25 mouse cellular contexts compared by ENCODE assay signal in the genomic region with DNA sequence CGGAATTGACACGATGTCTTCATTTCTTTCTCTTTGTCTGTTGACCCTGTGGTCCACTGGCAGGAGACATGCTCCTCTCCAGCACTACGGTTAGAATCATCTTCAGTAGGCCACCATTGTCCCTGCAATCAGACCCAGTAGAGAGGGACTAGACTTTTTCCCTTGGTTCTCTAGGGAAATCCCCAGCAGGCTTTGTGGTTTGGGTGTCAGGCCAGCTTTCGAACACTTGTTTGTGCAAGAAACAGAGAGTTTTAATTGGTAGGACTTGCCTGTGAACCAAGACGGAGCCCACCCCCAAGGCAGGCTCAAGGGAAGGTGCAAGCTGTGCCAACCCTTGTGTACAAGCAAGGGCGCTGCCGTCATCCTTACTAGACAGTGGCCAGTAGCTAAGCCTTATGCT.
DNase-seq lines count a peak whose midpoint lies in the region; ATAC-seq and TF ChIP-seq lines count a peak whose summit lies in the region.
"Had no signal": no experiment of that assay in that cellular context is flagged by ENCODE, and none has a peak within 500 bp of the region (broad histone marks: within the 10 kb centered on the region; RNA-seq: fewer than 3 reads in every experiment).

No protein-coding gene starts in this region.

- no peaks in the 10 kb centered on the region for H3K27me3 ChIP-seq in CH12.LX (replicated peaks)
- no peaks in the 10 kb centered on the region for H3K27me3 ChIP-seq in splenic B cell, adult 2 months (ENCODE audit: control insufficient read depth, insufficient read depth, low read length, poor library complexity, severe bottlenecking)
- H3K27me3 ChIP-seq in hindbrain, embryonic 13.5 days, result peaks cover 39% of the 10 kb centered on the region
- H3K27me3 ChIP-seq: Patski had no signal

- no peaks in the 10 kb centered on the region for H3K9me3 ChIP-seq in CH12.LX (replicated peaks; ENCODE audit: low read length)
- H3K9me3 ChIP-seq in hindbrain, embryonic 13.5 days, result no peaks in the 10 kb centered on the region
- H3K9me3 ChIP-seq: forebrain, embryonic 10.5 days; forebrain, embryonic 13.5 days; G1E; hindbrain, embryonic 10.5 days had no signal

- TF ChIP-seq POLR2A in CH12.LX (IDR thresholded peaks at IDR 0.05; ENCODE audit: low read depth, low read length), result no peak

- no peaks in the 10 kb centered on the region for H3K79me2 ChIP-seq in CH12.LX (replicated peaks; ENCODE audit: control insufficient read depth, extremely low read depth, insufficient read depth, poor library complexity, severe bottlenecking)

- in situ Hi-C loops in CH12.LX (cut with MboI; ENCODE audit: low pct_ligation_motif_present, low pct_unique_long_range_greater_than_20kb, low sequenced_read_pairs), result no loop called here

- no peak overlapping the region for H3K4me3 ChIP-seq in CH12.LX (replicated peaks in 1 of 3; ENCODE audit: low read depth in 2 of 3, low read length in 2 of 3, poor library complexity in 1 of 3)
- H3K4me3 ChIP-seq in hindbrain, embryonic 13.5 days, result no peak overlapping the region
- H3K4me3 ChIP-seq: forebrain, embryonic 10.5 days; forebrain, embryonic 13.5 days; heart, adult 2 months; hindbrain, embryonic 10.5 days had no signal

- TF ChIP-seq RAD21 in CH12.LX (IDR thresholded peaks at IDR 0.05; ENCODE audit: low read depth, low read length), result no peak

- TF ChIP-seq CTCF in CH12.LX (conservative IDR thresholded peaks at IDR 0.05 in 1 of 2, IDR thresholded peaks at IDR 0.05 in 1 of 2; ENCODE audit: low read depth in 2 of 2, low read length in 2 of 2), result no peak

- 94% methylated on average over 7 of the region's 7 CpGs for WGBS in hindbrain, embryonic 13.5 days

- peak; percentile 26 for DNase-seq in 3134 (ENCODE audit: extremely low read depth, insufficient read length, low spot score)
- peak; percentile 73 for DNase-seq in CH12.LX (ENCODE audit: extremely low read depth)
- DNase-seq in induced T-regulatory cell, adult 2 months (ENCODE audit: low read depth), result peak; percentile 8
- DNase-seq in splenic B cell, adult 2 months (ENCODE audit: low read depth, low spot score), result peak; percentile 24
- DNase-seq in layer of hippocampus, postnatal 36 days, result no peak
- no peak for DNase-seq in cerebellum, adult 9-10 months
- DNase-seq: adrenal gland, postnatal 10 days; adrenal gland, postnatal 36 days; cerebellum, adult 18-20 months; cerebellum, adult 9-11 months; cerebellum, postnatal 25 days; gastrocnemius, postnatal 25 days; heart, adult 2 months; heart, postnatal 36 days had no signal

- dilution Hi-C loops in CH12.LX (cut with MboI; ENCODE audit: extremely low pct_ligation_motif_present, extremely low pct_unique_long_range_greater_than_20kb, low sequenced_read_pairs), result no loop called here

- no peak overlapping the region for H3K27ac ChIP-seq in CH12.LX (ENCODE audit: insufficient read depth, low read depth)
- H3K27ac ChIP-seq in hindbrain, embryonic 13.5 days, result no peak overlapping the region
- H3K27ac ChIP-seq: forebrain, embryonic 10.5 days; forebrain, embryonic 13.5 days; heart, adult 2 months; hindbrain, embryonic 10.5 days; hindbrain, embryonic 14.5 days; hindbrain, postnatal 0 days had no signal

- no peak overlapping the region for H3K9ac ChIP-seq in CH12.LX (ENCODE audit: insufficient read depth, low read depth)
- no peak overlapping the region for H3K9ac ChIP-seq in hindbrain, embryonic 13.5 days
- H3K9ac ChIP-seq: forebrain, embryonic 13.5 days; hindbrain, embryonic 14.5 days had no signal

- ATAC-seq in hindbrain, embryonic 13.5 days (ENCODE audit: low FRiP score), result no peak
- ATAC-seq: forebrain, embryonic 13.5 days; forebrain, embryonic 16.5 days; hindbrain, postnatal 0 days; intestine, postnatal 0 days; Patski had no signal

- H3K4me1 ChIP-seq in CH12.LX (ENCODE audit: control insufficient read depth in 1 of 2, insufficient read depth in 2 of 2), result peaks cover 8 to 21% of the 10 kb centered on the region in 2 experiments
- peaks cover 35% of the 10 kb centered on the region for H3K4me1 ChIP-seq in hindbrain, embryonic 13.5 days (replicated peaks)

- 0 out of 2 replicates have a peak overlapping the region, but pooled peaks have one; percentile 30 for H3K4me2 ChIP-seq in CH12.LX (ENCODE audit: insufficient read depth, low read depth, poor library complexity, severe bottlenecking)
- H3K4me2 ChIP-seq in hindbrain, embryonic 13.5 days, result no peak overlapping the region
- H3K4me2 ChIP-seq: forebrain, embryonic 13.5 days; heart, embryonic 11.5 days; hindbrain, embryonic 14.5 days had no signal

- TF ChIP-seq EP300 in CH12.LX (IDR thresholded peaks at IDR 0.05; ENCODE audit: low read length), result peak; percentile 36

- H3K36me3 ChIP-seq in CH12.LX (replicated peaks in 1 of 2; ENCODE audit: control insufficient read depth in 1 of 2, insufficient read depth in 1 of 2, low read length in 1 of 2), result peaks cover 0 to 23% of the 10 kb centered on the region in 2 experiments
- no peaks in the 10 kb centered on the region for H3K36me3 ChIP-seq in splenic B cell, adult 2 months (ENCODE audit: control insufficient read depth, insufficient read depth, low read length, poor library complexity, severe bottlenecking)
- H3K36me3 ChIP-seq in hindbrain, embryonic 13.5 days, result no peaks in the 10 kb centered on the region
- H3K36me3 ChIP-seq: forebrain, embryonic 10.5 days; hindbrain, embryonic 10.5 days had no signal

TF ChIP-seq in CH12.LX, 34 proteins besides CTCF, POLR2A, EP300 and RAD21:
- TF ChIP-seq GABPA (IDR thresholded peaks at IDR 0.05; ENCODE audit: insufficient replicate concordance, low read depth, low read length), result no peak
- peak; percentile 21; the same call in 1 of the 2 replicates for TF ChIP-seq IRF4 (IDR thresholded peaks at IDR 0.05; ENCODE audit: low read depth, low read length)
- peak; percentile 65 for TF ChIP-seq BHLHE40 (IDR thresholded peaks at IDR 0.05; ENCODE audit: low read depth, low read length)
- TF ChIP-seq PAX5 (IDR thresholded peaks at IDR 0.05; ENCODE audit: low read length), result no peak
- no peak for TF ChIP-seq ZC3H11A (IDR thresholded peaks at IDR 0.05; ENCODE audit: low read depth, low read length)
- TF ChIP-seq MYC (IDR thresholded peaks at IDR 0.05; ENCODE audit: low read depth, low read length), result no peak
- TF ChIP-seq POLR2AphosphoS2 (IDR thresholded peaks at IDR 0.05; ENCODE audit: low read depth, low read length), result no peak
- no peak for TF ChIP-seq UBTF (IDR thresholded peaks at IDR 0.05; ENCODE audit: low read depth, low read length)
- TF ChIP-seq NELFE (IDR thresholded peaks at IDR 0.05; ENCODE audit: low read depth, low read length), result no peak
- TF ChIP-seq ETS1 (conservative IDR thresholded peaks at IDR 0.05; ENCODE audit: low read depth, low read length), result peak; percentile 45; the same call in 1 of the 2 replicates

Comparison
In these comparisons a context has a peak if more than half of its experiments do, and no peak if none do; other contexts are left out.
1. DNase-seq: peak in 3134 (single experiment), CH12.LX (single experiment), induced T-regulatory cell, adult 2 months (single experiment) and splenic B cell, adult 2 months (single experiment); none in layer of hippocampus, postnatal 36 days (0 of 2) and cerebellum, adult 9-10 months (single experiment).